Mouse (Mus musculus): ENCODE measurements around the gene Gm20715.

- TF ChIP-seq CTCF (IDR thresholded peaks at IDR 0.05; ENCODE audit: control insufficient read depth, insufficient read depth, low read length) (no peak), POLR2A (IDR thresholded peaks at IDR 0.05; ENCODE audit: borderline replicate concordance, control insufficient read depth, low read depth, low read length) (no peak)
Measured at GRCm38 (mm10) chr7:6361756-6362155, 48.3 kb upstream of the Gm20715 start.
